Mouse (Mus musculus) hindbrain, embryonic 10.5 days (tissue): ENCODE results near the gene Car8. TPM values are rescaled to one million over a fixed set of nuclear protein-coding genes. Genes with fewer than 3 reads are reported as not detected.
"Not testable (repeated sequence)": the region's sequence is repeated elsewhere in the genome, so short reads cannot be mapped to it uniquely, and the experiment has no call there.

Source experiments
- DNase-seq: peaks from one replicate; pipeline ENCODE4 v3.0.0-alpha.2; 2017; ENCODE audit warnings: low spot score
- H3K27ac ChIP-seq: fragments of 300-500 bp; sonication (generic); 2 replicates; pipeline ENCODE4 v1.5.1; 2016; ENCODE audit warnings: mild to moderate bottlenecking, moderate library complexity
- H3K27me3 ChIP-seq: fragments of 300-500 bp; sonication (generic); 2 replicates; pipeline ENCODE4 v1.6.1; 2016; ENCODE audit warnings: mild to moderate bottlenecking; ENCODE audit not compliant: poor library complexity, insufficient read depth, severe bottlenecking
- H3K36me3 ChIP-seq: fragments of 300-500 bp; sonication (generic); 2 replicates; pipeline ENCODE4 v1.6.1; 2016; ENCODE audit warnings: mild to moderate bottlenecking, moderate library complexity
- H3K4me1 ChIP-seq: fragments of 300-500 bp; sonication (generic); replicated peaks from 2 replicates; pipeline ENCODE4 v1.6.1; 2016; ENCODE audit warnings: mild to moderate bottlenecking
- H3K4me3 ChIP-seq: fragments of 300-500 bp; sonication (generic); 2 replicates; pipeline ENCODE4 v1.5.1; 2016; ENCODE audit warnings: mild to moderate bottlenecking, moderate library complexity
- H3K9me3 ChIP-seq: fragments of 300-500 bp; sonication (generic); 2 replicates; pipeline ENCODE4 v1.6.1; 2016; ENCODE audit warnings: mild to moderate bottlenecking, moderate library complexity
- WGBS: fragments of 180-500 bp; shearing (Covaris S2); methylation state at CpG from one replicate; pipeline ENCODE4 v1.1.7; 2016; 5-methylcytosine and 5-hydroxymethylcytosine counted together
- polyA plus RNA-seq: library from polyadenylated mRNA; unstranded; fragments of >200 nt; fragmentation: Nextera tagmentation; extraction: Ambion mirVana; gene quantifications from 2 replicates; pipeline ENCODE4 v1.2.1, GENCODE M21; 2016

Car8 gene
- polyA plus RNA-seq, 1 experiment from 2014 or later, result 1.6 TPM

- peaks cover 10% of the 10 kb centered on the region for H3K4me1 ChIP-seq
- H3K9me3 ChIP-seq, H3K27me3 ChIP-seq, H3K27ac ChIP-seq, H3K4me3 ChIP-seq, DNase-seq, H3K36me3 ChIP-seq: not testable (repeated sequence)
- WGBS, result 65% methylated on average over 3 of the region's 3 CpGs
Observed at GRCm38 (mm10) chr4:8093566-8093965, 145.3 kb downstream of the Car8 start.
